Mouse (Mus musculus) G1E (cell line): ENCODE data around the gene Chka.

ENCODE experiments used
- CTCF ChIP-seq: IDR thresholded peaks from 2 replicates; pipeline ENCODE4 v1.5.1; 2012; ENCODE audit warnings: low read depth, low read length, inconsistent platforms, mixed read lengths
- GATA1 ChIP-seq: IDR thresholded peaks from 2 replicates; pipeline ENCODE4 v1.6.1; 2012; ENCODE audit warnings: borderline replicate concordance, low read length, inconsistent platforms, mixed read lengths
- GATA2 ChIP-seq: IDR thresholded peaks from 2 replicates; pipeline ENCODE4 v1.6.1; 2012; ENCODE audit warnings: low read depth, low read length, inconsistent platforms, borderline replicate concordance

GRCm38 (mm10) chr19:3912337-3913204 is 61.0 kb downstream of the Chka start, which contains the start of gene Ndufs8:
- TF ChIP-seq CTCF (no peak), GATA1 (no peak), GATA2 (no peak)
